Mouse (Mus musculus): ENCODE measurements around the gene Evi5l. TPM values are rescaled to one million over a fixed set of nuclear protein-coding genes. Genes with fewer than 3 reads are reported as not detected.
A peak's percentile ranks its signal among the peaks of the same experiment; 100 is the strongest.
"Not testable (repeated sequence)": the region's sequence is repeated elsewhere in the genome, so short reads cannot be mapped to it uniquely, and the experiment has no call there.

The Evi5l gene
- polyA plus RNA-seq, 1 experiment from 2014 or later = 91.4 TPM

GRCm38 (mm10) chr8:4247951-4248540, 81.7 kb downstream of the Evi5l start, which contains the start of gene Tgfbr3l:
Tgfbr3l (plus strand) TSS chr8:4248214.
- H3K27me3 ChIP-seq = peaks cover 15% of the 10 kb centered on the region; the same call in 1 of the 2 replicates
- H3K4me1 ChIP-seq (replicated peaks) = peaks cover 20% of the 10 kb centered on the region
- no peaks in the 10 kb centered on the region for H3K9me3 ChIP-seq
- no peak within 1 kb of the TSS for H3K27ac ChIP-seq
- no peak within 1 kb of the TSS for H3K4me3 ChIP-seq (replicated peaks)
- peaks cover 69% of the 10 kb centered on the region for H3K36me3 ChIP-seq
- H3K9ac ChIP-seq (replicated peaks) = peak within 1 kb of the TSS; percentile 41; the same call in 1 of the 2 replicates
- 82% methylated on average over 15 of the region's 15 CpGs for WGBS
- H3K4me2 ChIP-seq (replicated peaks) = no peak within 1 kb of the TSS
- no peak for ATAC-seq

GRCm38 (mm10) chr8:4249213-4249612, 82.8 kb downstream of the Evi5l start:
- no peak for ATAC-seq
- Histone ChIP-seq H3K27me3 (peaks cover 15% of the 10 kb centered on the region; the same call in 1 of the 2 replicates), H3K27ac (no peak overlapping the region), H3K4me2 (replicated peaks) (no peak overlapping the region), H3K4me3 (replicated peaks) (no peak overlapping the region), H3K9ac (replicated peaks) (peak overlapping the region; percentile 41), H3K36me3 (peaks cover 57% of the 10 kb centered on the region), H3K4me1 (replicated peaks) (peaks cover 29% of the 10 kb centered on the region), H3K9me3 (no peaks in the 10 kb centered on the region)
- WGBS = 20% methylated on average over 29 of the region's 29 CpGs

- 36% methylated on average over 26 of the region's 26 CpGs for WGBS
- H3K27me3 ChIP-seq = peaks cover 15% of the 10 kb centered on the region; the same call in 1 of the 2 replicates
- H3K27ac ChIP-seq = no peak overlapping the region
- no peak overlapping the region for H3K9ac ChIP-seq (replicated peaks)
- H3K9me3 ChIP-seq = no peaks in the 10 kb centered on the region
- peaks cover 32% of the 10 kb centered on the region for H3K4me1 ChIP-seq (replicated peaks)
- ATAC-seq = peak; percentile 12
- H3K36me3 ChIP-seq = peaks cover 57% of the 10 kb centered on the region
- H3K4me3 ChIP-seq (replicated peaks) = no peak overlapping the region
- no peak overlapping the region for H3K4me2 ChIP-seq (replicated peaks)
Measured at GRCm38 (mm10) chr8:4250306-4250970, 84.1 kb downstream of the Evi5l start.

DNA sequence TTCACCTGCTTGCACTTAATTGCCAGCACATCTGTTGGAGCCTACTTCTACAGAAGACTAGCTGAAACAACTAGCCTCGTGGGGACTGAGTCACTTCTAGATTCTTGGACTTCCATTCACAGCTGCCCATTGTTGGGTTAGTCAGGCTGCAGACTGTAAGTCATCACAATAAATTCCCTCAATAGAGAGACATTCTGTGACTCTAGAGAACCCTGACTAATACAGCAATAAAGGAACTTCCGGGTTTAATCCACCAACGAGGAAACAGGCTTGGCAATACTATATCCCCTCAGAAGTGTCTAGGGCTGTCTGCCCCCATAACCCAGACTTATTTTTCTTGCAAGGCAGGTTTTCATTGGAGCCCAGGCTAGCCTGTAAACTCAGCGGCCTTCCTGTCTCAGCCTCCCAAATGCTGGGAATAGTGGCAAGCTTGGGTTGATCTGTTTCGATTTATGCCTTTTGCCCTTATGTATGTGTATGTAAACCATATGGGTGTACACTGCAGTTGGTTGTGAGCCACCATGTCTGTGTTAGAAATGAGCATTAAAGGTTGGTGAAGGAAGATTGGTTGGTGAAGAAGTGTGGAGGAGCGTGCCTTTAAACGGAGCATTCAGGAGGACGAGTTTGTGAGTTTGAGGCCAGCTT, 85.9 kb downstream of the Evi5l start:
- WGBS = 45% methylated on average over 8 of the region's 8 CpGs
- peak overlapping the region; percentile 71 for H3K4me2 ChIP-seq (replicated peaks)
- peak overlapping the region; percentile 92 for H3K27ac ChIP-seq
- H3K9me3 ChIP-seq = no peaks in the 10 kb centered on the region
- H3K27me3 ChIP-seq = peaks cover 15% of the 10 kb centered on the region; the same call in 1 of the 2 replicates
- peaks cover 57% of the 10 kb centered on the region for H3K36me3 ChIP-seq
- peaks cover 45% of the 10 kb centered on the region for H3K4me1 ChIP-seq (replicated peaks)
- peak overlapping the region; percentile 91 for H3K9ac ChIP-seq (replicated peaks)
- peak; percentile 0; the same call in 1 of the 2 replicates for ATAC-seq
- peak overlapping the region; percentile 92 for H3K4me3 ChIP-seq (replicated peaks)

DNA sequence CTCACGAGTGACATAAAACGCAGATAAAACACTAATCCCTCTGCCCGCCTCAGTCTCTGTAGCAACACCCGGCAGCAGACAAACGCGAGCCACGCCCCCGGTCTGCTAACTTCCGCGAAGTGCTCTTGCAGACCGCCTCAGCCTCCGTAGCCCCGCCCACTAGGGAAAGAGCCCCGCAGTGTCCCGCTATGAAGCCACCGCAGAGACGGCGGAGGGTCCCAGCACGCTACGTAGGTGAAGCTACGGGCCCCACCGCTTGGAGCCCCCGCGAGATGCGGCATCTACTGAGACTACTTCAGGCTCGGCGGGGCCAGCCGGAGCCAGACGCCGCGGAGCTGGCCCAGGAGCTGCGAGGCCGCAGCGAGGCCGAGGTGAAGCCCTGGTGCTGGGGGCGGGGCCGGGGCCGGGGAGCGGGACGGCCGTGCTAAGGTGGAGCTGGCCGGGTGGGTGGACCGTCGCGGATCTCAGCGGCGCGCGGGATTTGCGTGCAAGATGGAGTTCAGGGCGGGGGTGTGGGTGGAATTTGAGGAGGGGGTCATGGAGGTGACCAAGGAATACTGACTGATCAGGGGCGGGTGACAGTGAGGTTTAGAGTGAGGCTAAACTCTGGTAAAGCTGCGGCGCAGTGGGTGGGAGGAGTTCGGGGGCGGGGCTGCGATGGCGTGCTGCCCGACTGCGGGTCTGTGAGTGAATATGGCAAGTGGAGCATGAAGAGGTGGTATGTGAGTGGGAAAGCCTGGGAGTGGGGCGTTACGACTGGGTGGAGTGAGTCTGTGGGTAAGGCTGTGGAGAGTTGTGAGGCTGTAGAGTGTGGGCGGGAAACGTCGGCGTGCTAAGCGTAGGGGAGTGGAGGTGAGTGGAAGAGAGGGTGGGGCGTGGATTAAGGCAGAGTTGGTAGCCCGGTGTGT, 86.8 kb downstream of the Evi5l start, which contains the start of gene Snapc2:
Snapc2 (plus strand) TSS at position 147 of the 908 bp plus-strand sequence.
- H3K36me3 ChIP-seq = peaks cover 52% of the 10 kb centered on the region
- peak within 1 kb of the TSS; percentile 92 for H3K27ac ChIP-seq
- WGBS = 1% methylated on average over 69 of the region's 69 CpGs
- H3K27me3 ChIP-seq = peaks cover 12% of the 10 kb centered on the region; the same call in 1 of the 2 replicates
- no peaks in the 10 kb centered on the region for H3K9me3 ChIP-seq
- H3K4me2 ChIP-seq (replicated peaks) = peak within 1 kb of the TSS; percentile 71
- H3K4me3 ChIP-seq (replicated peaks) = peak within 1 kb of the TSS; percentile 92
- peak within 1 kb of the TSS; percentile 91 for H3K9ac ChIP-seq (replicated peaks)
- H3K4me1 ChIP-seq (replicated peaks) = peaks cover 55% of the 10 kb centered on the region
- peak; percentile 86 for ATAC-seq

- H3K27ac ChIP-seq = peak overlapping the region; percentile 92; the same call in 1 of the 2 replicates
Measured at GRCm38 (mm10) chr8:4254001-4254400, 87.6 kb downstream of the Evi5l start.

DNA sequence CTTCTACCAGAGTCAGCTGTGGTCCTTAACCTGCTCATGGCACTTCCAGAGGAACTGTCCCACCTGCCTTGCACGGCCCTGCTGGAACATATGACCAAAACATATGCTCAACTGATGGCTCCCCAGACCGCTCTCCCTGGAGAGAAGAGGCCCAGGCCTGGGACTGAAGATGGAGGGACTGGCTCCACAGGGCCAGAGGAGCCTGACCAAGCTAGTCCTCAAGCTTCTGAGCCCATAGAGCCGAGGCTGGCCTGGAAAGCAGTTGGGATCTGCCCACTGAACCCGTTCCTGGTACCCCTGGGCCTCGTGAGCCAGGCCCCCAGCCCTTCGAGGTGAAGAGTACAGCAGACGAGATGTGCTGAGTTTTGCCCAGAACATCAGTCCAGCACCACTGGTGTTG, 89.1 kb downstream of the Evi5l start:
- H3K4me2 ChIP-seq (replicated peaks); H3K27me3 ChIP-seq; H3K27ac ChIP-seq; ATAC-seq; H3K4me3 ChIP-seq (replicated peaks); H3K9me3 ChIP-seq; H3K9ac ChIP-seq (replicated peaks): not testable (repeated sequence)
- H3K36me3 ChIP-seq = peaks cover 42% of the 10 kb centered on the region
- WGBS = 86% methylated on average over 7 of the region's 7 CpGs
- peaks cover 55% of the 10 kb centered on the region for H3K4me1 ChIP-seq (replicated peaks)

More at GRCm38 (mm10) chr8:4254001-4254400, 87.6 kb downstream of the Evi5l start:
- 58% methylated on average over 6 of the region's 6 CpGs for WGBS
- H3K9me3 ChIP-seq = no peaks in the 10 kb centered on the region
- H3K36me3 ChIP-seq = peaks cover 48% of the 10 kb centered on the region
- peaks cover 54% of the 10 kb centered on the region for H3K4me1 ChIP-seq (replicated peaks)
- peak overlapping the region; percentile 71 for H3K4me2 ChIP-seq (replicated peaks)
- 0 out of 2 replicates have a peak, but pooled peaks cover 6% of the 10 kb centered on the region for H3K27me3 ChIP-seq
- H3K4me3 ChIP-seq (replicated peaks) = peak overlapping the region; percentile 92
- no peak for ATAC-seq
- peak overlapping the region; percentile 24; the same call in 1 of the 2 replicates for H3K9ac ChIP-seq (replicated peaks)

- Histone ChIP-seq H3K27me3 (no peaks in the 10 kb centered on the region), H3K36me3 (peaks cover 53% of the 10 kb centered on the region), H3K9ac (replicated peaks) (peak overlapping the region; percentile 95), H3K4me3 (replicated peaks) (peak overlapping the region; percentile 95), H3K27ac (peak overlapping the region; percentile 98), H3K9me3 (no peaks in the 10 kb centered on the region), H3K4me2 (replicated peaks) (peak overlapping the region; percentile 77), H3K4me1 (replicated peaks) (peaks cover 52% of the 10 kb centered on the region)
- ATAC-seq = no peak
- 70% methylated on average over 4 of the region's 4 CpGs for WGBS
Measured at GRCm38 (mm10) chr8:4256911-4257310, 90.5 kb downstream of the Evi5l start.

GRCm38 (mm10) chr8:4257350-4257749, 91.0 kb downstream of the Evi5l start:
- 56% methylated on average over 4 of the region's 4 CpGs for WGBS
- peaks cover 50% of the 10 kb centered on the region for H3K4me1 ChIP-seq (replicated peaks)
- peak overlapping the region; percentile 77 for H3K4me2 ChIP-seq (replicated peaks)
- H3K9me3 ChIP-seq = no peaks in the 10 kb centered on the region
- H3K4me3 ChIP-seq (replicated peaks) = peak overlapping the region; percentile 95
- H3K27me3 ChIP-seq = no peaks in the 10 kb centered on the region
- H3K9ac ChIP-seq (replicated peaks) = peak overlapping the region; percentile 95
- H3K27ac ChIP-seq = peak overlapping the region; percentile 98
- ATAC-seq = no peak
- peaks cover 58% of the 10 kb centered on the region for H3K36me3 ChIP-seq

GRCm38 (mm10) chr8:4258233-4258632, 91.9 kb downstream of the Evi5l start:
- 3% methylated on average over 35 of the region's 35 CpGs for WGBS

DNA sequence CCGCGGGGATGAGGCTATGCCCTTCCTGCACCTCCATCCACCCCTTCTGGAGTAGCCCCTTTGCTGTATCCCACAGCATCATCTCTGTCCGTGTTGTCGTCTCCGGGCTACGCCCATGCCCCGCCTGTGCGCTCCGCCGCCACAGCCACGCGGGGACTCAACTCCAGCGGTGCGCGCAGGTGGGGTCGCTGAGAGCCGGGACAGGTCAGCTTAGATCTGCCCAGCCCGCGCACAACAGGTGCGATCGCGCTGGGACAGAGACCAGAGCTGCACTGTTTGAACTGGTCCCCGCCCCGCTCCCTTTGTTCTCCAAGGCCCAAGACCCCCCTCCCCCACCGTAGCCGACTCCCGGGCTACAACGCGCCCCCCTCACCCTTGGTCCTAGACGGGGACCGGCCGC, 92.3 kb downstream of the Evi5l start:
- Histone ChIP-seq H3K36me3 (peaks cover 71% of the 10 kb centered on the region), H3K4me3 (replicated peaks) (peak overlapping the region; percentile 95), H3K27ac (peak overlapping the region; percentile 98), H3K4me1 (replicated peaks) (peaks cover 43% of the 10 kb centered on the region), H3K4me2 (replicated peaks) (peak overlapping the region; percentile 77), H3K27me3 (no peaks in the 10 kb centered on the region), H3K9me3 (no peaks in the 10 kb centered on the region), H3K9ac (replicated peaks) (peak overlapping the region; percentile 95)
- peak; percentile 78 for ATAC-seq
- WGBS = 0% methylated on average over 31 of the region's 32 CpGs

More at GRCm38 (mm10) chr8:4258233-4258632, 91.9 kb downstream of the Evi5l start:
- Histone ChIP-seq H3K4me3 (replicated peaks) (peak overlapping the region; percentile 95), H3K4me2 (replicated peaks) (peak overlapping the region; percentile 77), H3K9me3 (no peaks in the 10 kb centered on the region), H3K27me3 (no peaks in the 10 kb centered on the region), H3K4me1 (replicated peaks) (peaks cover 46% of the 10 kb centered on the region), H3K36me3 (peaks cover 66% of the 10 kb centered on the region), H3K9ac (replicated peaks) (peak overlapping the region; percentile 95), H3K27ac (peak overlapping the region; percentile 98)
- peak; percentile 70 for ATAC-seq
